Comparison of ENCODE assay signal across 25 mouse cellular contexts in genomic region chr10:4972026-4972425, GRCm38 (mm10).
"Had no signal": no experiment of that assay in that cellular context is flagged by ENCODE, and none has a peak within 500 bp of the region (broad histone marks: within the 10 kb centered on the region; RNA-seq: fewer than 3 reads in every experiment).

No protein-coding gene starts in this region.

- H3K9me3 ChIP-seq: heart, embryonic 10.5 days; heart, embryonic 12.5 days; hindbrain, embryonic 10.5 days; hindbrain, embryonic 12.5 days; hindbrain, embryonic 15.5 days; intestine, embryonic 15.5 days; limb, embryonic 10.5 days; limb, embryonic 12.5 days; liver, embryonic 13.5 days; liver, embryonic 15.5 days had no signal

- H3K9ac ChIP-seq: heart, embryonic 12.5 days; hindbrain, embryonic 12.5 days; hindbrain, embryonic 15.5 days; intestine, embryonic 15.5 days; limb, embryonic 12.5 days; liver, embryonic 13.5 days; liver, embryonic 15.5 days had no signal

- H3K27me3 ChIP-seq: heart, embryonic 12.5 days; hindbrain, embryonic 12.5 days; hindbrain, embryonic 15.5 days; intestine, embryonic 15.5 days; limb, embryonic 12.5 days; liver, embryonic 13.5 days; liver, embryonic 15.5 days had no signal

- ATAC-seq: inflammation-experienced regulatory T-cells, adult 6 months; intestine, embryonic 15.5 days; intestine, postnatal 0 days had no signal

- H3K27ac ChIP-seq: gastrocnemius, adult 2 months; heart, embryonic 10.5 days; hindbrain, embryonic 10.5 days; hindbrain, embryonic 12.5 days; hindbrain, embryonic 15.5 days; intestine, embryonic 15.5 days; layer of hippocampus, adult 2 months; left cerebral cortex, adult 2 months; limb, embryonic 10.5 days; limb, embryonic 12.5 days; liver, embryonic 13.5 days; liver, embryonic 15.5 days had no signal

- H3K36me3 ChIP-seq: heart, embryonic 10.5 days; heart, embryonic 12.5 days; hindbrain, embryonic 10.5 days; hindbrain, embryonic 12.5 days; hindbrain, embryonic 15.5 days; intestine, embryonic 15.5 days; limb, embryonic 10.5 days; limb, embryonic 12.5 days; liver, embryonic 13.5 days; liver, embryonic 15.5 days had no signal

- DNase-seq: gastrocnemius, adult 2 months; gastrocnemius, postnatal 10 days; gastrocnemius, postnatal 25 days; heart, adult 18-20 months; heart, postnatal 10 days; heart, postnatal 4 days; kidney, adult 18-20 months; kidney, adult 8-10 months; kidney, postnatal 25 days; liver; liver, embryonic 13.5 days had no signal

- H3K4me1 ChIP-seq: heart, embryonic 10.5 days; heart, embryonic 12.5 days; hindbrain, embryonic 10.5 days; hindbrain, embryonic 12.5 days; hindbrain, embryonic 15.5 days; intestine, embryonic 15.5 days; limb, embryonic 10.5 days; liver, embryonic 13.5 days; liver, embryonic 15.5 days had no signal

- H3K4me2 ChIP-seq: heart, embryonic 12.5 days; hindbrain, embryonic 12.5 days; hindbrain, embryonic 15.5 days; intestine, embryonic 15.5 days; limb, embryonic 12.5 days; liver, embryonic 11.5 days; liver, embryonic 13.5 days; liver, embryonic 15.5 days had no signal

- H3K4me3 ChIP-seq: gastrocnemius, adult 2 months; heart, embryonic 10.5 days; heart, embryonic 12.5 days; hindbrain, embryonic 10.5 days; hindbrain, embryonic 12.5 days; hindbrain, embryonic 15.5 days; intestine, embryonic 15.5 days; layer of hippocampus, adult 2 months; left cerebral cortex, adult 2 months; limb, embryonic 10.5 days; limb, embryonic 12.5 days; liver, embryonic 13.5 days; liver, embryonic 15.5 days had no signal
